Mouse (Mus musculus): ENCODE results near the gene St7l. TPM values are rescaled to one million over a fixed set of nuclear protein-coding genes. Genes with fewer than 3 reads are reported as not detected.
"Not testable (repeated sequence)": the region's sequence is repeated elsewhere in the genome, so short reads cannot be mapped to it uniquely, and the experiment has no call there.

Gene St7l
- polyA plus RNA-seq, 1 experiment = 7.4 TPM

DNA sequence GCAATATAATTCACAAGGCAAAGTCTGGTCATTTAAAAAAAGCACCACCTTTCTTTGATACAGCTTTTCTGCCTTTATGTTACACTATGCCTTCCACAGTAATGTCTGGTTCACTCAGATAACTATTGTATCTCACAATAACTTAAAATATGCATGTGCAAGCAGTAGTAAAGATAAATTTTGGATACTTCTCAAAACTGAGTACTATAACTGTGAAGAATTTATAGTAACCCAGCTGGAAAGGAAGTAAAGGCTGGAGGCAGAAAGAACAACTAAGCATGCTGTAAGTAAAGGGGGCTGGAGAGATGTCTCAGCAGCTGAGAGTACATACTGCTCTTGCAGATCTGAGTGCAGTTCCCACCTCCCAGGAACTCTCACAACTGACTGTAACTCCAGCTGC is 8.9 kb upstream of the St7l start:
- Histone ChIP-seq H3K27me3 (replicated peaks; ENCODE audit: control insufficient read depth, insufficient read depth, low read length) (no peaks in the 10 kb centered on the region), H3K36me3 (ENCODE audit: control insufficient read depth, insufficient read depth, low read length) (no peaks in the 10 kb centered on the region), H3K4me1 (ENCODE audit: control insufficient read depth, insufficient read depth, low read length) (peaks cover 12% of the 10 kb centered on the region; the same call in 1 of the 2 replicates), H3K4me3 (ENCODE audit: insufficient read depth, low read depth, low read length) (no peak overlapping the region), H3K27ac (ENCODE audit: insufficient read depth, low read depth, low read length) (peak overlapping the region; percentile 55; the same call in 1 of the 2 replicates)
- TF ChIP-seq CTCF (conservative IDR thresholded peaks at IDR 0.05; ENCODE audit: insufficient read depth, insufficient read length, low read depth, low read length) (no peak), POLR2A (IDR thresholded peaks at IDR 0.05; ENCODE audit: low read depth, low read length) (no peak)
- DNase-seq = no peak

DNA sequence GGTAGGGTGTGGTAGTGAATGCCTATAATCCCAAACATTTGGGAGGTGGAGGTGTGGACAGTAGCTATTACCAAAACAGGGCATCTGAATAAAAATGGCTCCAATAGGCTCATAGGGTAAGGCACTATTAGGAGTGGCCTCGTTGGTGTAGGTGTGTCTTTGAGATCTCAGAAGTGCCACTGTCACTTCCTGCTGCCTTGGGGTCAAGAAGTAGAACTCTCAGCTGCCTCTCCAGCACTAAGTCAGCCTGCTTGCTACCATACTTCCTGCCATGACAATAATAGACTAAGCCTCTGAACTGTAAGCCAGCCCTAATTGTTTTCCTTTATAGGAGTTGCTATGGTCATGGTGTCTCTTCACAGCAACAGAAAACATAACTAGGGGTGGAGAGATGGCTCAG is 7.7 kb upstream of the St7l start:
- 36% methylated on average over 1 of the region's 1 CpGs for WGBS
- Histone ChIP-seq H3K4me1 (ENCODE audit: control insufficient read depth, insufficient read depth, low read length) (peaks cover 12% of the 10 kb centered on the region; the same call in 1 of the 2 replicates), H3K27me3 (replicated peaks; ENCODE audit: control insufficient read depth, insufficient read depth, low read length) (no peaks in the 10 kb centered on the region), H3K27ac (ENCODE audit: insufficient read depth, low read depth, low read length) (peak overlapping the region; percentile 82), H3K4me3 (ENCODE audit: insufficient read depth, low read depth, low read length) (no peak overlapping the region), H3K36me3 (ENCODE audit: control insufficient read depth, insufficient read depth, low read length) (no peaks in the 10 kb centered on the region)
- TF ChIP-seq CTCF (conservative IDR thresholded peaks at IDR 0.05; ENCODE audit: insufficient read depth, insufficient read length, low read depth, low read length) (no peak), POLR2A (IDR thresholded peaks at IDR 0.05; ENCODE audit: low read depth, low read length) (no peak)
- no peak for DNase-seq

DNA sequence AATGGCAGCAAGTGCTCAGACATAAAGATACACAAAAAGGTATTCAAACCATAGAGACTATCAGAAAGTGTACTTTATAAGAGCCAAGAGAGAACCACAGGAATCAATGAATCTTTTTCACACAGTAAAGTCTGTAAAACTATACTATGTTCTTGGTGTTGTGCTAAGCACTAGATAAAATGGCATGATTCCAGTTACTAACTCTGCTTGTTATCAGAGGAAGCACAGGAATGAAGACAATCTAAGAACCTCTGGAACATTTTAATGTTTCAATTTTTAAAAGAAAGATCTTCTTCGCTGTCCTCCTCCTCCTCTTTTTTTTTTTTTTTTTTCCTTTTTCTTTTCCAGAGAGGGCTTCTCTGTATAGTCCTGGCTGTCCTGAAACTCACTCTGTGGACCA is 5.2 kb upstream of the St7l start:
- WGBS = 75% methylated on average over 1 of the region's 1 CpGs
- no peak for DNase-seq
- Histone ChIP-seq H3K27ac (ENCODE audit: insufficient read depth, low read depth, low read length) (no peak overlapping the region), H3K4me3 (ENCODE audit: insufficient read depth, low read depth, low read length) (no peak overlapping the region), H3K4me1 (ENCODE audit: control insufficient read depth, insufficient read depth, low read length) (peaks cover 14% of the 10 kb centered on the region), H3K27me3 (replicated peaks; ENCODE audit: control insufficient read depth, insufficient read depth, low read length) (no peaks in the 10 kb centered on the region), H3K36me3 (ENCODE audit: control insufficient read depth, insufficient read depth, low read length) (no peaks in the 10 kb centered on the region)
- TF ChIP-seq POLR2A (IDR thresholded peaks at IDR 0.05; ENCODE audit: low read depth, low read length) (no peak), CTCF (conservative IDR thresholded peaks at IDR 0.05; ENCODE audit: insufficient read depth, insufficient read length, low read depth, low read length) (no peak)

GRCm38 (mm10) chr3:104864651-104865340 is 991 bp downstream of the St7l start:
- peaks cover 7% of the 10 kb centered on the region for H3K4me1 ChIP-seq (ENCODE audit: control insufficient read depth, insufficient read depth, low read length)
- peak overlapping the region; percentile 98 for H3K27ac ChIP-seq (ENCODE audit: insufficient read depth, low read depth, low read length)
- H3K36me3 ChIP-seq (ENCODE audit: control insufficient read depth, insufficient read depth, low read length) = no peaks in the 10 kb centered on the region
- under 1% methylated on average over 48 of the region's 48 CpGs for WGBS
- peak overlapping the region; percentile 94 for H3K4me3 ChIP-seq (ENCODE audit: insufficient read depth, low read depth, low read length)
- peak; percentile 94 for DNase-seq
- H3K27me3 ChIP-seq (replicated peaks; ENCODE audit: control insufficient read depth, insufficient read depth, low read length) = no peaks in the 10 kb centered on the region
- TF ChIP-seq CTCF (conservative IDR thresholded peaks at IDR 0.05; ENCODE audit: insufficient read depth, insufficient read length, low read depth, low read length) (no peak), POLR2A (IDR thresholded peaks at IDR 0.05; ENCODE audit: low read depth, low read length) (peak; percentile 55)

- WGBS = under 1% methylated on average over 12 of the region's 12 CpGs
- Histone ChIP-seq H3K4me3 (ENCODE audit: insufficient read depth, low read depth, low read length) (peak overlapping the region; percentile 94), H3K4me1 (ENCODE audit: control insufficient read depth, insufficient read depth, low read length) (peaks cover 7% of the 10 kb centered on the region), H3K27me3 (replicated peaks; ENCODE audit: control insufficient read depth, insufficient read depth, low read length) (no peaks in the 10 kb centered on the region), H3K27ac (ENCODE audit: insufficient read depth, low read depth, low read length) (peak overlapping the region; percentile 98), H3K36me3 (ENCODE audit: control insufficient read depth, insufficient read depth, low read length) (no peaks in the 10 kb centered on the region)
- TF ChIP-seq CTCF (conservative IDR thresholded peaks at IDR 0.05; ENCODE audit: insufficient read depth, insufficient read length, low read depth, low read length) = no peak
- no peak for TF ChIP-seq POLR2A (IDR thresholded peaks at IDR 0.05; ENCODE audit: low read depth, low read length)
- no peak for DNase-seq
Measured at GRCm38 (mm10) chr3:104865341-104865788, 1.6 kb downstream of the St7l start.

- H3K4me1 ChIP-seq (ENCODE audit: control insufficient read depth, insufficient read depth, low read length); H3K36me3 ChIP-seq (ENCODE audit: control insufficient read depth, insufficient read depth, low read length); H3K4me3 ChIP-seq (ENCODE audit: insufficient read depth, low read depth, low read length); H3K27me3 ChIP-seq (replicated peaks; ENCODE audit: control insufficient read depth, insufficient read depth, low read length); DNase-seq; H3K27ac ChIP-seq (ENCODE audit: insufficient read depth, low read depth, low read length): not testable (repeated sequence)
Measured at GRCm38 (mm10) chr3:104866674-104867073, 2.9 kb downstream of the St7l start.

- Histone ChIP-seq H3K27me3 (replicated peaks; ENCODE audit: control insufficient read depth, insufficient read depth, low read length) (no peaks in the 10 kb centered on the region), H3K4me1 (ENCODE audit: control insufficient read depth, insufficient read depth, low read length) (peaks cover 3% of the 10 kb centered on the region; the same call in 1 of the 2 replicates), H3K36me3 (ENCODE audit: control insufficient read depth, insufficient read depth, low read length) (peaks cover 8% of the 10 kb centered on the region), H3K4me3 (ENCODE audit: insufficient read depth, low read depth, low read length) (no peak overlapping the region), H3K27ac (ENCODE audit: insufficient read depth, low read depth, low read length) (no peak overlapping the region)
- TF ChIP-seq CTCF (conservative IDR thresholded peaks at IDR 0.05; ENCODE audit: insufficient read depth, insufficient read length, low read depth, low read length) (no peak), POLR2A (IDR thresholded peaks at IDR 0.05; ENCODE audit: low read depth, low read length) (no peak)
- no peak for DNase-seq
Measured at GRCm38 (mm10) chr3:104869611-104870010, 5.8 kb downstream of the St7l start.
